Mouse (Mus musculus): ENCODE measurements around the gene Fmo2.

- TF ChIP-seq CTCF (IDR thresholded peaks at IDR 0.05; ENCODE audit: extremely low read depth, insufficient read depth, insufficient read length, insufficient replicate concordance) (no peak), POLR2A (IDR thresholded peaks at IDR 0.05; ENCODE audit: low read depth, low read length) (no peak)
These were observed 23.4 kb downstream of the Fmo2 start for GRCm38 (mm10) chr1:162875091-162875490.
